Mouse (Mus musculus) common myeloid progenitor, adult 5-6 weeks (primary cell): Measurements from ENCODE around the gene Slc44a2. TPM values are rescaled to one million over a fixed set of nuclear protein-coding genes. Genes with fewer than 3 reads are reported as not detected.

Experiments
- ATAC-seq: replicated peaks from 2 replicates; pipeline ENCODE4 v1.8.0; 2016; ENCODE audit warnings: low read depth, mild to moderate bottlenecking, moderate TSS enrichment, inconsistent platforms; ENCODE audit not compliant: poor library complexity, severe bottlenecking
- total RNA-seq: library from RNA; stranded (forward); fragments of 200-1000, 187-1606 nt; gene quantifications from 2 replicates; pipeline ENCODE4 v1.2.3, GENCODE M21; 2017

Slc44a2 gene
- total RNA-seq, 1 experiment from 2014 or later: 76.6 TPM

- ATAC-seq: peak; percentile 40
Measured at GRCm38 (mm10) chr9:21331365-21332140, 11.1 kb downstream of the Slc44a2 start.

GRCm38 (mm10) chr9:21332161-21333061, 11.9 kb downstream of the Slc44a2 start:
- peak; percentile 61 for ATAC-seq

GRCm38 (mm10) chr9:21333523-21333922, 13.0 kb downstream of the Slc44a2 start:
- ATAC-seq: no peak

GRCm38 (mm10) chr9:21334747-21335146, 14.2 kb downstream of the Slc44a2 start:
- no peak for ATAC-seq

GRCm38 (mm10) chr9:21335391-21335790, 14.9 kb downstream of the Slc44a2 start:
- no peak for ATAC-seq

GRCm38 (mm10) chr9:21336491-21336890, 16.0 kb downstream of the Slc44a2 start:
- ATAC-seq: no peak

GRCm38 (mm10) chr9:21337652-21338051, 17.2 kb downstream of the Slc44a2 start:
- ATAC-seq: no peak

- ATAC-seq: no peak
Measured at GRCm38 (mm10) chr9:21340411-21340810, 19.9 kb downstream of the Slc44a2 start.

- no peak for ATAC-seq
Measured at GRCm38 (mm10) chr9:21346627-21347365, 26.3 kb downstream of the Slc44a2 start.

GRCm38 (mm10) chr9:21348152-21348551, 27.7 kb downstream of the Slc44a2 start:
- no peak for ATAC-seq

- no peak for ATAC-seq
Measured at GRCm38 (mm10) chr9:21351178-21351577, 30.7 kb downstream of the Slc44a2 start.

- no peak for ATAC-seq
Measured at GRCm38 (mm10) chr9:21351702-21352377, 31.3 kb downstream of the Slc44a2 start.

- peak; percentile 89 for ATAC-seq
Measured at GRCm38 (mm10) chr9:21352463-21353372, 32.2 kb downstream of the Slc44a2 start.

- no peak for ATAC-seq
Measured at GRCm38 (mm10) chr9:21353373-21353686, 32.8 kb downstream of the Slc44a2 start.

GRCm38 (mm10) chr9:21354796-21355195, 34.3 kb downstream of the Slc44a2 start:
- ATAC-seq: no peak

GRCm38 (mm10) chr9:21356981-21357718, 36.7 kb downstream of the Slc44a2 start:
- ATAC-seq: peak; percentile 76

GRCm38 (mm10) chr9:21366541-21367220, 46.2 kb downstream of the Slc44a2 start:
- 0 out of 2 replicates have a peak, but pooled peaks have one; percentile 12 for ATAC-seq
